Mouse (Mus musculus) ovary, adult 2 months (tissue): ENCODE measurements around the gene Dlgap3. TPM values are rescaled to one million over a fixed set of nuclear protein-coding genes. Genes with fewer than 3 reads are reported as not detected.

Source experiments
- polyA plus RNA-seq: library from polyadenylated mRNA; depleted of rRNA; stranded (reverse); fragments of >200 nt; gene quantifications from 2 replicates; pipeline ENCODE4 v1.2.3, GENCODE M21; 2012; rRNA removed

Gene Dlgap3
- 0.87 and 0.97 TPM in 2 replicates for polyA plus RNA-seq

GRCm38 (mm10) chr4:127168914-127169345 is at the start of gene Dlgap3:
Dlgap3 (plus strand) TSS chr4:127169204.

GRCm38 (mm10) chr4:127123391-127123790 is 45.6 kb upstream of the Dlgap3 start, which contains the start of gene Tmem35b:
Tmem35b (plus strand) TSS chr4:127123691.

DNA sequence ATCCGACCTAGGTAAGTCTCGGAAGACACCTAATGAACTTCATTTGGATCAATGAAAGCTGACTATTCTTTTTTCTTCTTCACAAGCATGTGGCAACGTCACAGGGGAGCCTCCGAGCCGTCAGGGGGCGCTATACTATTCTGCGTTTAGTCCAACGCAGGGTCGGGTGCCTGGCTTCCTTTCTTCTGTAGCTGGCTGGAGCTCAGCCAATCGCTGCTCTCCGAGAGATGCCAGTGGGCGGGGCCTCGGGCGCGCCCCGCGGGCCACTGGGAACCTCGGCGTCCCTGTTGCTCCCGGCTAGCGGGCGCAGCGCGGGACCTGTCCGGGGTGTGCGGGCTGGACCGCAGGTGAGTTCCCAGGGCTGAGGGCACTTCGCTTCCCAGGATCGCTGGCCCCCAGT is 74.5 kb downstream of the Dlgap3 start, which contains the start of gene Smim12:
Smim12 (plus strand) TSS at position 233 of the 400 bp plus-strand sequence.

Other genes with a start within 250 kb of the Dlgap3 start
- 4.7 and 5.6 TPM in 2 replicates for gene Zmym4, start 201.1 kb upstream of the Dlgap3 start, polyA plus RNA-seq
- gene Sfpq, start 147.9 kb upstream of the Dlgap3 start, polyA plus RNA-seq, result 104 and 135 TPM in 2 replicates
- 1.4 and 1.9 TPM in 2 replicates for gene Zmym1, start 108.1 kb upstream of the Dlgap3 start, polyA plus RNA-seq
- 3.6 and 5.4 TPM in 2 replicates for gene Zmym6, start 91.8 kb upstream of the Dlgap3 start, polyA plus RNA-seq
- 16.1 and 23.1 TPM in 2 replicates for gene Tmem35b, start 45.5 kb upstream of the Dlgap3 start, polyA plus RNA-seq
- 41.0 and 44.4 TPM in 2 replicates for gene Smim12, start 74.6 kb downstream of the Dlgap3 start, polyA plus RNA-seq
- gene Gja4, start 144.8 kb downstream of the Dlgap3 start, polyA plus RNA-seq, result 69.4 and 72.3 TPM in 2 replicates
- 0.94 and 1.4 TPM in 2 replicates for gene Gjb3, start 161.6 kb downstream of the Dlgap3 start, polyA plus RNA-seq
- 0.37 and 0.90 TPM in 2 replicates for gene Gjb4, start 184.9 kb downstream of the Dlgap3 start, polyA plus RNA-seq
- 1.0 and 1.2 TPM in 2 replicates for gene Gjb5, start 189.0 kb downstream of the Dlgap3 start, polyA plus RNA-seq